Mouse (Mus musculus): ENCODE measurements around the gene Mrpl50. TPM values are rescaled to one million over a fixed set of nuclear protein-coding genes. Genes with fewer than 3 reads are reported as not detected.
A peak's percentile ranks its signal among the peaks of the same experiment; 100 is the strongest.

The Mrpl50 gene
- 10 to 100 TPM; 48.8 to 56.4 (median 55.6) TPM for total RNA-seq (2022)

- peak; percentile 97 for DNase-seq (ENCODE audit: low spot score)
These were observed at the start of gene Mrpl50, which contains the start of gene Zfp189 for GRCm38 (mm10) chr4:49520572-49521340. Gene Mrpl50 (minus strand): TSS chr4:49521093. Gene Zfp189 (plus strand): TSS chr4:49521176.

GRCm38 (mm10) chr4:49567613-49568012 lies 46.7 kb upstream of the Mrpl50 start:
- peak; percentile 81 for DNase-seq (ENCODE audit: low spot score)

- peak; percentile 67 for DNase-seq (ENCODE audit: low spot score)
These were observed 39.3 kb upstream of the Mrpl50 start for GRCm38 (mm10) chr4:49559915-49560772.

GRCm38 (mm10) chr4:49558181-49558580 lies 37.3 kb upstream of the Mrpl50 start:
- DNase-seq (ENCODE audit: low spot score): no peak

- DNase-seq (ENCODE audit: low spot score): no peak
These were observed 36.5 kb upstream of the Mrpl50 start for GRCm38 (mm10) chr4:49557375-49557774.

- no peak for DNase-seq (ENCODE audit: low spot score)
These were observed 32.5 kb upstream of the Mrpl50 start for GRCm38 (mm10) chr4:49553380-49553779.

GRCm38 (mm10) chr4:49549383-49549782 lies 28.5 kb upstream of the Mrpl50 start, which contains the start of gene Aldob:
Gene Aldob (minus strand): TSS chr4:49549546.
- no peak for DNase-seq (ENCODE audit: low spot score)

- no peak for DNase-seq (ENCODE audit: low spot score)
These were observed 26.8 kb upstream of the Mrpl50 start for GRCm38 (mm10) chr4:49547544-49548219.

- no peak for DNase-seq (ENCODE audit: low spot score)
These were observed 26.1 kb upstream of the Mrpl50 start for GRCm38 (mm10) chr4:49546873-49547543.

- DNase-seq (ENCODE audit: low spot score): no peak
These were observed 25.1 kb upstream of the Mrpl50 start for GRCm38 (mm10) chr4:49546026-49546425.

GRCm38 (mm10) chr4:49540966-49541365 lies 20.1 kb upstream of the Mrpl50 start:
- DNase-seq (ENCODE audit: low spot score): peak; percentile 6

- DNase-seq (ENCODE audit: low spot score): peak; percentile 10
These were observed 18.8 kb upstream of the Mrpl50 start for GRCm38 (mm10) chr4:49539665-49540064.

GRCm38 (mm10) chr4:49536671-49537070 lies 15.8 kb upstream of the Mrpl50 start:
- DNase-seq (ENCODE audit: low spot score): peak; percentile 3

GRCm38 (mm10) chr4:49535675-49536294 lies 14.9 kb upstream of the Mrpl50 start:
- DNase-seq (ENCODE audit: low spot score): no peak

- no peak for DNase-seq (ENCODE audit: low spot score)
These were observed 14.1 kb upstream of the Mrpl50 start for GRCm38 (mm10) chr4:49535036-49535435.

GRCm38 (mm10) chr4:49522576-49522975 lies 1.7 kb upstream of the Mrpl50 start:
- DNase-seq (ENCODE audit: low spot score): peak; percentile 9

GRCm38 (mm10) chr4:49521346-49521745 lies 453 bp upstream of the Mrpl50 start:
- no peak for DNase-seq (ENCODE audit: low spot score)

- no peak for DNase-seq (ENCODE audit: low spot score)
These were observed 1.4 kb downstream of the Mrpl50 start for GRCm38 (mm10) chr4:49519476-49519875.

GRCm38 (mm10) chr4:49514441-49514840 lies 6.5 kb downstream of the Mrpl50 start:
- no peak for DNase-seq (ENCODE audit: low spot score)

- DNase-seq (ENCODE audit: low spot score): no peak
These were observed 8.3 kb downstream of the Mrpl50 start for GRCm38 (mm10) chr4:49512636-49513035.
